Mouse (Mus musculus): ENCODE data around the gene Klhl35.
"Not testable (repeated sequence)": the region's sequence is repeated elsewhere in the genome, so short reads cannot be mapped to it uniquely, and the experiment has no call there.

Klhl35 gene

GRCm38 (mm10) chr7:99500201-99500600 lies 34.4 kb downstream of the Klhl35 start:
- DNase-seq (ENCODE audit: low read depth, low spot score), result peak; percentile 69

DNA sequence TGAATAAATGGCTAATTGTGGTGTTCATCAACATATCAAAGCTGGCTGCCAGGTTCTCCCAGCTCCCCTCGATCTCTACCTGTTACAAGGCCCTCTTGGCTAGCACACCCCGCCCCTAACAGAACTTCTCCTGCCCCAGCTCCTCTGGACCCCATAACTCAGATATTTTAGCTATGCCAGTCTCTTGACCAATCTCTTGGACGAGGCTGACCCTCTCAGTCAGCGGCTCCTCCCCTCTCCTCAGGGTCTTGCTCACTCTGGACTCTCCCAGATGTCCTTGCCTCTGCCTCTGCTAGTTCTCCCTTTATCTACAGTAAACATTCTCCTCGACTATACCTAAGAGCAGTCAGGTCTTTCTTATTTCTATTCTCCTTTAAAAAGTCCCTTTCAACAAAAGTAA lies 34.9 kb downstream of the Klhl35 start:
- DNase-seq (ENCODE audit: low read depth, low spot score), result peak; percentile 40

GRCm38 (mm10) chr7:99501148-99501547 lies 35.3 kb downstream of the Klhl35 start:
- DNase-seq (ENCODE audit: low read depth, low spot score), result peak; percentile 42

DNA sequence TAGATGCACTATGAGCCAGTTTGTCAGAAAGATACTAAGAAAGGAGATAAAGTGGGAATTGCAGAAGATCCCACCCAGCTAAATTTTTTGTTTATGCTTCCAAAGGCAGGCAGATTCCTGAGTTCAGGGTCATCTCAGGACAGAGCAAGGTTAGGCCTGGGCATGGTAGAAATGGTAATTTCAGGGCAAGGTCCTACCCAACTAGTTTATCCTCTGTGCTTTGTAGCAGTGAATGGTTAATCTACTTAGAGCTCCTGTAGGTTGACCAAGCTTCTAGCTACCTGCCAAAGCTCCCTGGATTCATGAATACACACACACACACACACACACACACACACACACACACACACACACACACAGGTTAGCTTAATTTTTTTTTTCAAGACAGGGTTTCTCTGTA lies 38.8 kb downstream of the Klhl35 start:
- no peak for DNase-seq (ENCODE audit: low read depth, low spot score)

DNA sequence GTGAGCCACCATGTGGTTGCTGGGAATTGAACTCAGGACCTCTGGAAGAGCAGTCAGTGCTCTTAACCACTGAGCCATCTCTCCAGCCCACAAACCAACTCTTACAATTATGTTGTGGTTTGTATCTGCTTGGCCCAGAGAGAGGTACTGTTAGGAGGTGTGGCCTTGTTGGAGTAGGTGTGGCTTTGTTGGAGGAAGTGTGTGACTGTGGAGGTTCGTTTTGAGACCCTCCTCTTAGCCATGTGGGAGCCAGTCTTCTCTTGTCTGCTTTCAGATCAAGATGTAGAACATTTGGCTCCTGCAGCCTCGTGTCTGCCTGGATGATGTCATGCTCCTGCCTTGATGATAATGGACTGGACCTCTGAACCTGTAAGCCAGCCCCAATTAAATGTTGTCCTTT lies 42.4 kb downstream of the Klhl35 start:
- not testable (repeated sequence) for DNase-seq (ENCODE audit: low read depth, low spot score)

GRCm38 (mm10) chr7:99510087-99510501 lies 44.3 kb downstream of the Klhl35 start:
- no peak for DNase-seq (ENCODE audit: low read depth, low spot score)

DNA sequence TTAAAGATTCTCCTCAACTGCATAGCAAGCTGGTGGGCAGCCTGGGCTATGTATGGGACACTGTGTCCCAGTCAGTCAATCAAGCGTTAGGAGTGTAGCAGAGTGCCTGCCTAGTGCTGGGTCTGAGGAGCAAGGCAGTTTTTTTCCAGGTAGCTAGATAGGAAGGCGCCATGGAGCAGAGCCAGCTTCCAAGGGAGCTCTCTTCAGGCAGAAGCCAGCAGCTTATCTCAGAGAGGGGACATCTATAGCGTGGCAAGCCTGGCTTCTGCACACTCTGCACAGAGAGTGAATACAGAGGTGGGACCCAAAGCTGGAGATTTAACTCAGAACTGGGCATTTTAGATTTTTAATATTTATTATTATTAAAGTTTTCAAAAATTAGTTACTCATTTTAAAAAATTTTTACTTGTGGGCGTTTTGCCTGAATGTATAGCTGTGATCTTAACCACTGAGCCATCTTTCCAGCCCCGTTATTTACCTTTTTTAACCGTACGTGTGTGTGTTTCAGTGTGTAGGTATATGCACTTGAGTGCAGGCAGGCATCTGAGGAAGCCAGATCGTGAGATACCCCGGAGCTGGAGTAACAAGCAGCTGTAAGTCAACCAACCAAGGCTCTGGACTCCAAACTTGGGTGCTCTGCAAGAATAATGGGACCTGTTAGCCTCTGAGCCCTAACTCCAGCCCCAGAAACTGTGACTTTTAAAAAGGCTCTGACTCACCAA lies 50.4 kb downstream of the Klhl35 start:
- DNase-seq (ENCODE audit: low read depth, low spot score), result no peak

GRCm38 (mm10) chr7:99516814-99517157 lies 51.0 kb downstream of the Klhl35 start:
- DNase-seq (ENCODE audit: low read depth, low spot score), result no peak

- DNase-seq (ENCODE audit: low read depth, low spot score), result no peak
Observed at GRCm38 (mm10) chr7:99518954-99519644, 53.3 kb downstream of the Klhl35 start.

DNA sequence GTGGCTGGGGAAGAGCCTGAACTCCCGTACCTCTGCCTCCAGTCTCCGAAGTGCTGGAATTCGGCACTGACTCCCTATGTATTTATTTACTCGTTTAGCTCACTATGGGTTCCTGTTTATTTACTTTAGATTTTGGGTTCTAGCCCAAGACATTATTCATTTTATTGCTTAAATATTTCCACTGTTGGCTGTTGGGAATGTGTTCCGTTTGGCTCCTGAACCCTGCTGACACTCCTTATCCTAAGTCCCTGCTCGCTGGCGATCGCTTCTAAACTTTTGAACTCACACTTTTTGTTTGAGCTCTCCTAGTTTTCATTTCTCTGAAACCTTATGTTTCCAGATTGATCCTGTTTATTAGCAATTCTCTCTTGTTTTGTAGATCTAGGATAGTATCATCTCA lies 57.3 kb downstream of the Klhl35 start:
- DNase-seq (ENCODE audit: low read depth, low spot score), result no peak
